Mouse (Mus musculus) neural tube, embryonic 14.5 days (tissue): ENCODE measurements around the gene Zfp109. TPM values are rescaled to one million over a fixed set of nuclear protein-coding genes. Genes with fewer than 3 reads are reported as not detected.

ENCODE experiments used
- ATAC-seq: fragments of 200-750 bp; cut with Nextera tagmentation; 2 replicates; pipeline ENCODE4 v1.8.0; 2017; ENCODE audit warnings: low read depth, mild to moderate bottlenecking, moderate TSS enrichment, moderate library complexity
- H3K27ac ChIP-seq: fragments of 300-500 bp; sonication (generic); 2 replicates; pipeline ENCODE4 v1.5.1; 2014; ENCODE audit warnings: low read depth, mild to moderate bottlenecking, control low read depth, low read length, moderate library complexity, mixed read lengths
- H3K27me3 ChIP-seq: fragments of 300-500 bp; sonication (generic); 2 replicates; pipeline ENCODE4 v1.6.1; 2014; ENCODE audit warnings: low read length; ENCODE audit not compliant: control insufficient read depth, insufficient read depth
- H3K36me3 ChIP-seq: fragments of 300-500 bp; sonication (generic); 2 replicates; pipeline ENCODE4 v1.6.1; 2014; ENCODE audit warnings: low read length, mixed read lengths; ENCODE audit not compliant: control insufficient read depth, insufficient read depth
- H3K4me1 ChIP-seq: fragments of 300-500 bp; sonication (generic); 2 replicates; pipeline ENCODE4 v1.6.1; 2014; ENCODE audit warnings: low read length; ENCODE audit not compliant: control insufficient read depth, insufficient read depth
- H3K4me2 ChIP-seq: fragments of 300-500 bp; sonication (generic); 2 replicates; pipeline ENCODE4 v1.6.1; 2014; ENCODE audit warnings: mild to moderate bottlenecking, low read depth, low read length, control low read depth
- H3K4me3 ChIP-seq: fragments of 300-500 bp; sonication (generic); 2 replicates; pipeline ENCODE4 v1.5.1; 2014; ENCODE audit warnings: low read depth, low read length, control low read depth, mixed read lengths
- H3K9ac ChIP-seq: fragments of 300-500 bp; sonication (generic); replicated peaks from 2 replicates; pipeline ENCODE4 v1.6.1; 2014; ENCODE audit warnings: low read depth, mild to moderate bottlenecking, control low read depth, low read length, mixed read lengths
- H3K9me3 ChIP-seq: fragments of 300-500 bp; sonication (generic); 2 replicates; pipeline ENCODE4 v1.6.1; 2016; ENCODE audit warnings: low read length; ENCODE audit not compliant: control insufficient read depth
- WGBS: fragments of 180-500 bp; shearing (Covaris S2); extraction: QIAGEN DNeasy Blood & Tissue Kit; methylation state at CpG from one replicate; pipeline ENCODE4 v1.1.7; 2014; 5-methylcytosine and 5-hydroxymethylcytosine counted together
- polyA plus RNA-seq: library from polyadenylated mRNA; unstranded; fragments of >200 nt; fragmentation: Nextera tagmentation; extraction: Ambion mirVana; gene quantifications from 2 replicates; pipeline ENCODE4 v1.2.1, GENCODE M21; 2014

Gene Zfp109
- polyA plus RNA-seq, 1 experiment from 2014 or later, result 3.8 TPM

DNA sequence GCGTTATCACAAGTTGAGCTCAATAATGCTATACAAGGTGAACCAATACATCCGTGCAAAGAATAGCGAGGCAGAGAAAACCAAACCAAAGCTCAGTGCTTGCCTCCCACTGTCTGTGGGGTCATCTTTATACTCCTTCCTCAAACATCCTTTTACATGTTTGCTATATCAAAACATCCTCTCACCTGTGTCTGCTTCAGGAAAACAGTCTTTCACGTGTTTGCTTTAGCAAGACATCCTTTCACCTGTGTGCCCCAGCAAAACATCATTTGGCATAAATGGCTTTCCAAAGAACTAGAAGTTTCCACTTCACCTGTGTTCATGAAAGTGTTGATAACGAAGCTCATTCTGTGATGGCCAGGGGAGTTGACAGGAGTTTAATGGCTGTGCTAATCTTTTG lies 26.0 kb downstream of the Zfp109 start, which contains the start of gene Zfp111:
TSS of gene Zfp111 (minus strand) at position 101 of the 400 bp plus-strand sequence.
- H3K9ac ChIP-seq, result no peak within 1 kb of the TSS
- no peak for ATAC-seq
- H3K36me3 ChIP-seq, result no peaks in the 10 kb centered on the region
- no peaks in the 10 kb centered on the region for H3K9me3 ChIP-seq
- H3K4me1 ChIP-seq, result peaks cover 5% of the 10 kb centered on the region; the same call in 1 of the 2 replicates
- no peak within 1 kb of the TSS for H3K4me3 ChIP-seq
- H3K4me2 ChIP-seq, result no peak within 1 kb of the TSS
- no peaks in the 10 kb centered on the region for H3K27me3 ChIP-seq
- WGBS, result 81% methylated on average over 5 of the region's 5 CpGs
- no peak within 1 kb of the TSS for H3K27ac ChIP-seq

DNA sequence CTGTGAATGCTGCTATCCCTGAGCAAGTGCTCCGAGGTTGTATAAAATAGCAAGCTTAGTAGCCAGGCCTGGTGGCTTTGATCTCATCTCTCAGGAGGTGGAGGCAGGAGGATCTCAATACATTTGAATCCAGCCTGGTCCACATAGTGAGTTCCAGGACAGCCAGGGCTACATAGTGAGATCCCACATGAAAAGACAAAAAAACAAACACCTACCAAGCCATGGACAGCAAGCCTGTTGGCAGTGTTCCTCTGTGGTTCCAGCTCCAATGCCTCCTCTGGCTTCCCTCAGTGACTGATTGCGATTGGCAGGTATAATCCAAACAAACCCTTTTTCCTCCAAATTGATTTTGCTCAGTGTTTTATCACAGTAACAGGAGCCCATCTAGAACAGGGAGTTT lies 27.1 kb downstream of the Zfp109 start:
- Histone ChIP-seq H3K4me3 (no peak overlapping the region), H3K9me3 (no peaks in the 10 kb centered on the region), H3K27me3 (no peaks in the 10 kb centered on the region), H3K36me3 (peaks cover 4% of the 10 kb centered on the region; the same call in 1 of the 2 replicates), H3K9ac (no peak overlapping the region), H3K4me2 (no peak overlapping the region), H3K4me1 (peaks cover 5% of the 10 kb centered on the region; the same call in 1 of the 2 replicates), H3K27ac (no peak overlapping the region)
- WGBS, result 83% methylated on average over 2 of the region's 2 CpGs
- ATAC-seq, result no peak

DNA sequence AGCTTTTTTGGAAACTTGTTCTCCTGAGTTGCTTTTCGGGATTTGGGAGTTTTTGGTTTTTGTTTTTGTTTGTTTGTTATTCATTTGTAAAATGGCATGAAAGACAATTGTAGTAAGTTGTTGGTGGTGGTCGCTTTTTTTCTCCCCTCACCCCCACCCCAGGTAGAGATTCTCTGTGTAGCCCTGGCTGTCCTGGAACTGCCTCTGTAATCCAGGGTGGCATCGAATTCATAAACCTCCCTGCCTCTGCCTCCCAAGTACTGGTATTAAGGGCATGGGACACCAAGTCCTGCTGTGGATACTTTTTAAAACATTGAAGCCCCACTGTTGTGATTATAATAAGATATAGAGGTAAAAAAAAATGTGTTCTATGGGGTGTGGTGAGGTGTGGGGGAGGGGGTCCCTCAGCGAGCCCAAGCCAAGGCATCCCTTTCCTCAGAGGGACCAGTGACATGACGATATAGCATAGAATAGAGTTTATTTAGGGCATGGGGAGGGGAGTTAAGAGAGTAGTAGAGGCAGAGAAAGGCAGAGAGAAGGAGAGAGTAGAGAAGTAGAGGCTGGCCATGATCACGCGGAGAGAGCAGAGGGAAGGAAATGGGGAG lies 29.0 kb downstream of the Zfp109 start:
- ATAC-seq, result peak; percentile 45
- H3K4me3 ChIP-seq, result peak overlapping the region; percentile 56; the same call in 1 of the 2 replicates
- no peaks in the 10 kb centered on the region for H3K27me3 ChIP-seq
- no peaks in the 10 kb centered on the region for H3K9me3 ChIP-seq
- H3K9ac ChIP-seq, result no peak overlapping the region
- H3K4me1 ChIP-seq, result peaks cover 5% of the 10 kb centered on the region; the same call in 1 of the 2 replicates
- H3K36me3 ChIP-seq, result peaks cover 4% of the 10 kb centered on the region; the same call in 1 of the 2 replicates
- no peak overlapping the region for H3K27ac ChIP-seq
- WGBS, result 63% methylated on average over 7 of the region's 7 CpGs
- peak overlapping the region; percentile 76 for H3K4me2 ChIP-seq

DNA sequence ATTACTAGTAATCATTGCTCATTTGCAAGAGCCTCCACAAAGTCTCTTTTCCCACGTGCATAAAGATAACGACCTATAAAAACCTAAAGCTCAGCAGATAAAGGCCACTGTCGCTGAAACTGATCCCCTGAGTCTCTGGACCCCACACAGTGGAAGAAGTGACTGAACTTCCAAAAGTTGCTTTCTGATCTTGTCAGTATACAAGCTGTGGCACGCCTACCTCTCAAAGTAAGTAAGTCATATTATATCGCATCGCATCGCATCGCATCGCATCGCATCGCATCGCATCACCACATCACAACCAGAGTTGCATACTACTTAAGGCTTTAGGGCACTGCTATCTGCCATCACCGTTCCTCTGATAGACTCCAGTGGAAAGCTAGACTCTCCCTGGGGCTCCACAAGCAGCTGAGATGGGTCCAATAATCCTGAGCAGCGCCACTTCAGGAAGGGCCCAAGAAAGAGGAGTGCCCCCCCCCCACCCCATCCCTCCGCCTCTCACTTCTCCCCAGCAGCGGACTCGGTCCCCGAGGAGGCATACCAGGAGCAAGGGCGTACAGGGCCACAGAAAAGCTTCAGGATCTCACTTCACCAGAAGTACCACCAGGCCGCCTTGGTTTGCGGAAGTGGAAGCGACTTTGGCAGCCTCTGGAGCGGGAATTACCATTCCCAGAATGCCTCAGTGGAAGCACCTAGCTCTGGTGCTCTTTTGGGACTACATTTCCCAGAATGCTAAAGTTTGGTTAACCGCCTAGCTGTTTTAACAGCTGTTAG lies 29.7 kb downstream of the Zfp109 start:
- ATAC-seq, result peak; percentile 91
- H3K4me2 ChIP-seq, result peak overlapping the region; percentile 76
- 11% methylated on average over 24 of the region's 24 CpGs for WGBS
- peak overlapping the region; percentile 56 for H3K4me3 ChIP-seq
- peaks cover 4% of the 10 kb centered on the region; the same call in 1 of the 2 replicates for H3K36me3 ChIP-seq
- H3K4me1 ChIP-seq, result peaks cover 5% of the 10 kb centered on the region; the same call in 1 of the 2 replicates
- H3K27me3 ChIP-seq, result no peaks in the 10 kb centered on the region
- H3K27ac ChIP-seq, result peak overlapping the region; percentile 71
- no peaks in the 10 kb centered on the region for H3K9me3 ChIP-seq
- peak overlapping the region; percentile 72 for H3K9ac ChIP-seq

DNA sequence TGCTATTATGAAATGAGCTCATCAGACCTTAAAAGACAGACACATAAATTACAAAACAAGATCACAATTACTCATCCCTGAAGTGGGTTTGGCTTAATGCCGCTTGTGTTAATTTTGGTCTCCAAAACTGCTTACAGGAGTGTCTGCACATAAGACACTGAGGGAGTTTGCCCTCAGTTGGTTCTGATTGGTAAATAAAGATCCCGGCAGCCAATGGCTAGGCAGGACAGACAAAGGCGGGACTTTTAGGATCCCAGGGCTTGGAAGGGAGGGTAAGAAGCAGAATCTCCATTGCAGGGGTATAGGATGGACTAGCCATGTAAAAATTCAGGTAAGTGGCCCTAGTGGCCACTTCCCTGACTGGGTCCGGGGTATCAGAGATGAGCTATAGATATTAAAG lies 40.4 kb downstream of the Zfp109 start:
- H3K27ac ChIP-seq, result no peak overlapping the region
- no peak overlapping the region for H3K4me2 ChIP-seq
- no peaks in the 10 kb centered on the region for H3K4me1 ChIP-seq
- H3K9ac ChIP-seq, result no peak overlapping the region
- no peaks in the 10 kb centered on the region for H3K9me3 ChIP-seq
- H3K36me3 ChIP-seq, result peaks cover 31% of the 10 kb centered on the region
- H3K27me3 ChIP-seq, result no peaks in the 10 kb centered on the region
- H3K4me3 ChIP-seq, result no peak overlapping the region
- no peak for ATAC-seq
- WGBS, result 92% methylated on average over 4 of the region's 4 CpGs

DNA sequence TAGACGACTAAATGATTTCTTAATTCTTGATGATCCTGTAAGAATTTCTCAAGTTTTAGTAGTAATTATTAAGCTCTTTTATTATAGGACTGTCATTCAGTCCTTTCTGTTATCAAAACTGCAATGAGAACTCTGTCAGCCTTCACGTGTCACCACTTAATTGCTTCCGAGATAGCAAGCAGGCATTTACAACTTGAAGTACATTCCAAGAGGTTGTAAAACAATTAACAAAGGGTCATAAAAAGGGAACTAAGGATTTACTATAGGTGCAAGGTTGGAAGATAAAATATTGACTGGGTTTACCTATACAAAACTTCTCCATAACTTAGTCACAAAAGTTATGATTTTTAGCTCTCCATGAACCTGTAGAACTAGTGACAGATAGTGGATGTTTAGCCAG lies 44.2 kb downstream of the Zfp109 start:
- no peaks in the 10 kb centered on the region for H3K27me3 ChIP-seq
- no peak overlapping the region for H3K9ac ChIP-seq
- H3K27ac ChIP-seq, result no peak overlapping the region
- H3K4me2 ChIP-seq, result no peak overlapping the region
- H3K4me1 ChIP-seq, result no peaks in the 10 kb centered on the region
- H3K4me3 ChIP-seq, result no peak overlapping the region
- peaks cover 10% of the 10 kb centered on the region for H3K36me3 ChIP-seq
- ATAC-seq, result no peak
- WGBS, result 45% methylated on average over 3 of the region's 3 CpGs
- H3K9me3 ChIP-seq, result no peaks in the 10 kb centered on the region

DNA sequence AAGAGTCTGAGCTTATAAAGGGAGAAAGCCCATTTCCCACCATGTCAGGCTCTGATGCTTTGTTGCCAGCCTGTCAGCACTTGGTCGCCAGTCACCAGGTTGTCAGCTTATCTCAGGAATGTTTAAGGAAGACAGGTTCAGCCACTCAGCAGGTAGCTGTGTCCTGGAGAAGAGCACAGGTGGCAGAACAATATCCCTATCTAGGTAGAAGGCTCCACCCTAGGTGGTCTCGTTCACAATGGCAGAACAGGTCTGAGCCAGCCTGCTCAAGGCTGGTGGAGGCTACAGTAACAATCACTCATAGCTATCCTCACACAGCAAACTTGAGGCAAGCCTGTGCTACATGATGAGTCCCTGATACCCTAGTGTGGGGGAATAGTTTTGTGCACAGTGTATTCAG lies 46.0 kb downstream of the Zfp109 start:
- Histone ChIP-seq H3K27ac (no peak overlapping the region), H3K36me3 (no peaks in the 10 kb centered on the region; the same call in 1 of the 2 replicates)
- 93% methylated on average over 2 of the region's 2 CpGs for WGBS

DNA sequence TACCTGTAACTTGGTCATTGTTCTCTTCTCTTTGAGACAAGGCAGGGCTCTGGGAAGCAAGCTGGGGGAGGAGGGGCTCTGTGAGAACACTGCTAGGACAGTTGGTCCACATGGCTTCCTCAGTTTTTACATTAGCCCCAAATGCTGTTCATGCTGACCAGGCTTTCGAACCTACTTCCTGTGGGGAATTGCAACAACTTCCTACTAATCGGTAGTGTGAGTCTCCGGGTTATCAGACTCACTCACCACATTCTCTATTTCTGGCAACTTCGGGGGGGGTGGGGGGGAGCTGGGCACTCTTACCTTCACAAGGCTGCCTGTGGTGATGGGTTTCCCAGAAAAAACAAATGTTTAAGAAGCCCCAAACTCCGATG lies 47.8 kb downstream of the Zfp109 start:
- Histone ChIP-seq H3K4me3 (no peak overlapping the region), H3K9ac (no peak overlapping the region), H3K4me2 (no peak overlapping the region), H3K27ac (no peak overlapping the region), H3K36me3 (no peaks in the 10 kb centered on the region; the same call in 1 of the 2 replicates), H3K27me3 (no peaks in the 10 kb centered on the region), H3K4me1 (no peaks in the 10 kb centered on the region), H3K9me3 (no peaks in the 10 kb centered on the region)
- 82% methylated on average over 5 of the region's 5 CpGs for WGBS
- no peak for ATAC-seq

More for the DNA sequence above, 46.0 kb downstream of the Zfp109 start:
- H3K27me3 ChIP-seq, result no peaks in the 10 kb centered on the region
- H3K4me3 ChIP-seq, result no peak overlapping the region
- ATAC-seq, result no peak
- no peak overlapping the region for H3K9ac ChIP-seq
- no peaks in the 10 kb centered on the region for H3K9me3 ChIP-seq
- H3K4me2 ChIP-seq, result no peak overlapping the region
- no peaks in the 10 kb centered on the region for H3K4me1 ChIP-seq
